Mouse (Mus musculus) intestine, embryonic 16.5 days (tissue): ENCODE measurements at regions not wholly inside any gene's neighbourhood (a gene's known extent, or its start where the extent isn't known, plus 50 kb on each side); places are given as distances from the start of the nearest gene placed in this dataset.

ENCODE experiments used
- ATAC-seq: fragments of 200-750 bp; cut with Nextera tagmentation; 2 replicates; pipeline ENCODE4 v1.8.0; 2017; ENCODE audit warnings: moderate TSS enrichment, moderate library complexity
- H3K27ac ChIP-seq: fragments of 300-500 bp; sonication (generic); 2 replicates; pipeline ENCODE4 v1.5.1; 2014; ENCODE audit warnings: mild to moderate bottlenecking, low read length
- H3K27me3 ChIP-seq: fragments of 300-500 bp; sonication (generic); replicated peaks from 2 replicates; pipeline ENCODE4 v1.6.1; 2014; ENCODE audit warnings: low read length, control low read depth, mixed read lengths; ENCODE audit not compliant: control insufficient read depth, insufficient read depth
- H3K36me3 ChIP-seq: fragments of 300-500 bp; sonication (generic); 2 replicates; pipeline ENCODE4 v1.6.1; 2014; ENCODE audit warnings: low read length, control low read depth; ENCODE audit not compliant: control insufficient read depth, insufficient read depth
- H3K4me1 ChIP-seq: fragments of 300-500 bp; sonication (generic); 2 replicates; pipeline ENCODE4 v1.6.1; 2014; ENCODE audit warnings: low read length, control low read depth, mixed read lengths; ENCODE audit not compliant: control insufficient read depth, insufficient read depth
- H3K4me2 ChIP-seq: fragments of 300-500 bp; sonication (generic); 2 replicates; pipeline ENCODE4 v1.6.1; 2014; ENCODE audit warnings: low read depth, low read length, control low read depth
- H3K4me3 ChIP-seq: fragments of 300-500 bp; sonication (generic); 2 replicates; pipeline ENCODE4 v1.5.1; 2014; ENCODE audit warnings: mild to moderate bottlenecking, low read length
- H3K9ac ChIP-seq: fragments of 300-500 bp; sonication (generic); 2 replicates; pipeline ENCODE4 v1.6.1; 2014; ENCODE audit warnings: low read depth, low read length
- H3K9me3 ChIP-seq: fragments of 300-500 bp; sonication (generic); 2 replicates; pipeline ENCODE4 v1.6.1; 2016; ENCODE audit warnings: low read length, control low read depth; ENCODE audit not compliant: control insufficient read depth
- WGBS: fragments of 180-500 bp; shearing (Covaris S2); extraction: QIAGEN DNeasy Blood & Tissue Kit; methylation state at CpG from one replicate; pipeline ENCODE4 v1.1.7; 2014; 5-methylcytosine and 5-hydroxymethylcytosine counted together

GRCm38 (mm10) chr4:4556126-4556525 is 237.0 kb downstream of the Impad1 start:
- Histone ChIP-seq H3K36me3 (no peaks in the 10 kb centered on the region), H3K4me1 (no peaks in the 10 kb centered on the region), H3K9me3 (no peaks in the 10 kb centered on the region), H3K27me3 (no peaks in the 10 kb centered on the region), H3K4me3 (no peak overlapping the region), H3K27ac (no peak overlapping the region), H3K9ac (no peak overlapping the region), H3K4me2 (no peak overlapping the region)
- no peak for ATAC-seq
- WGBS, result 68% methylated on average over 12 of the region's 12 CpGs

GRCm38 (mm10) chr4:4550301-4550700 is 242.9 kb downstream of the Impad1 start:
- H3K4me1 ChIP-seq, result no peaks in the 10 kb centered on the region
- no peak overlapping the region for H3K4me2 ChIP-seq
- H3K4me3 ChIP-seq, result no peak overlapping the region
- no peaks in the 10 kb centered on the region for H3K9me3 ChIP-seq
- H3K27ac ChIP-seq, result no peak overlapping the region
- 83% methylated on average over 5 of the region's 5 CpGs for WGBS
- H3K9ac ChIP-seq, result no peak overlapping the region
- ATAC-seq, result no peak
- no peaks in the 10 kb centered on the region for H3K36me3 ChIP-seq
- H3K27me3 ChIP-seq, result no peaks in the 10 kb centered on the region

GRCm38 (mm10) chr4:4549893-4550292 is 243.3 kb downstream of the Impad1 start:
- WGBS, result 81% methylated on average over 4 of the region's 4 CpGs

GRCm38 (mm10) chr4:4537172-4537753 is 255.9 kb downstream of the Impad1 start:
- no peak overlapping the region for H3K27ac ChIP-seq
- WGBS, result 39% methylated on average over 2 of the region's 2 CpGs
- H3K36me3 ChIP-seq, result no peaks in the 10 kb centered on the region
- H3K9me3 ChIP-seq, result no peaks in the 10 kb centered on the region
- ATAC-seq, result no peak
- no peaks in the 10 kb centered on the region for H3K27me3 ChIP-seq
- no peak overlapping the region for H3K4me3 ChIP-seq
- H3K9ac ChIP-seq, result no peak overlapping the region
- no peak overlapping the region for H3K4me2 ChIP-seq
- no peaks in the 10 kb centered on the region for H3K4me1 ChIP-seq

More at GRCm38 (mm10) chr4:4549893-4550292, 243.3 kb downstream of the Impad1 start:
- no peak overlapping the region for H3K27ac ChIP-seq
- no peak overlapping the region for H3K4me2 ChIP-seq
- no peaks in the 10 kb centered on the region for H3K36me3 ChIP-seq
- H3K27me3 ChIP-seq, result no peaks in the 10 kb centered on the region
- no peak for ATAC-seq
- no peak overlapping the region for H3K4me3 ChIP-seq
- H3K9ac ChIP-seq, result no peak overlapping the region
- no peaks in the 10 kb centered on the region for H3K9me3 ChIP-seq
- no peaks in the 10 kb centered on the region for H3K4me1 ChIP-seq

GRCm38 (mm10) chr4:4532196-4532595 is 261.0 kb downstream of the Impad1 start:
- H3K27me3 ChIP-seq, result no peaks in the 10 kb centered on the region
- no peak overlapping the region for H3K4me3 ChIP-seq
- 58% methylated on average over 4 of the region's 4 CpGs for WGBS
- no peaks in the 10 kb centered on the region for H3K9me3 ChIP-seq
- ATAC-seq, result no peak
- H3K27ac ChIP-seq, result no peak overlapping the region
- H3K9ac ChIP-seq, result no peak overlapping the region
- H3K36me3 ChIP-seq, result no peaks in the 10 kb centered on the region
- no peak overlapping the region for H3K4me2 ChIP-seq
- no peaks in the 10 kb centered on the region for H3K4me1 ChIP-seq

GRCm38 (mm10) chr4:4528311-4528710 is 264.8 kb downstream of the Impad1 start:
- no peaks in the 10 kb centered on the region for H3K36me3 ChIP-seq
- WGBS, result 84% methylated on average over 12 of the region's 12 CpGs
- no peaks in the 10 kb centered on the region for H3K4me1 ChIP-seq

GRCm38 (mm10) chr4:4521757-4522156 is 271.4 kb downstream of the Impad1 start:
- H3K9me3 ChIP-seq, result no peaks in the 10 kb centered on the region
- H3K4me3 ChIP-seq, result no peak overlapping the region
- ATAC-seq, result no peak
- no peak overlapping the region for H3K9ac ChIP-seq
- no peaks in the 10 kb centered on the region for H3K36me3 ChIP-seq
- H3K4me1 ChIP-seq, result no peaks in the 10 kb centered on the region
- no peak overlapping the region for H3K27ac ChIP-seq
- 69% methylated on average over 2 of the region's 2 CpGs for WGBS
- H3K4me2 ChIP-seq, result no peak overlapping the region
- H3K27me3 ChIP-seq, result no peaks in the 10 kb centered on the region

More at GRCm38 (mm10) chr4:4528311-4528710, 264.8 kb downstream of the Impad1 start:
- Histone ChIP-seq H3K27ac (no peak overlapping the region), H3K27me3 (no peaks in the 10 kb centered on the region), H3K9ac (no peak overlapping the region), H3K9me3 (no peaks in the 10 kb centered on the region), H3K4me2 (no peak overlapping the region), H3K4me3 (no peak overlapping the region)
- ATAC-seq, result no peak

- Histone ChIP-seq H3K9ac (no peak overlapping the region), H3K36me3 (no peaks in the 10 kb centered on the region), H3K4me3 (no peak overlapping the region), H3K4me1 (no peaks in the 10 kb centered on the region), H3K27ac (no peak overlapping the region), H3K4me2 (no peak overlapping the region), H3K27me3 (no peaks in the 10 kb centered on the region), H3K9me3 (no peaks in the 10 kb centered on the region)
- ATAC-seq, result no peak
- WGBS, result 84% methylated on average over 2 of the region's 2 CpGs
These were observed 274.4 kb downstream of the Impad1 start for GRCm38 (mm10) chr4:4518741-4519140.

- Histone ChIP-seq H3K9me3 (no peaks in the 10 kb centered on the region), H3K4me3 (no peak overlapping the region), H3K9ac (no peak overlapping the region), H3K27ac (no peak overlapping the region), H3K4me2 (no peak overlapping the region), H3K36me3 (no peaks in the 10 kb centered on the region), H3K4me1 (no peaks in the 10 kb centered on the region), H3K27me3 (no peaks in the 10 kb centered on the region)
- no peak for ATAC-seq
These were observed 279.8 kb downstream of the Impad1 start for GRCm38 (mm10) chr4:4513351-4513750.
